Mouse (Mus musculus) ovary, postnatal 10 days (tissue): ENCODE data around the gene Olfr251.
"Not testable (repeated sequence)": the region's sequence is repeated elsewhere in the genome, so short reads cannot be mapped to it uniquely, and the experiment has no call there.

Source experiments
- DNase-seq: peaks from one replicate; pipeline ENCODE4 v3.0.0; 2022; ENCODE audit warnings: low spot score

Olfr251 gene

DNA sequence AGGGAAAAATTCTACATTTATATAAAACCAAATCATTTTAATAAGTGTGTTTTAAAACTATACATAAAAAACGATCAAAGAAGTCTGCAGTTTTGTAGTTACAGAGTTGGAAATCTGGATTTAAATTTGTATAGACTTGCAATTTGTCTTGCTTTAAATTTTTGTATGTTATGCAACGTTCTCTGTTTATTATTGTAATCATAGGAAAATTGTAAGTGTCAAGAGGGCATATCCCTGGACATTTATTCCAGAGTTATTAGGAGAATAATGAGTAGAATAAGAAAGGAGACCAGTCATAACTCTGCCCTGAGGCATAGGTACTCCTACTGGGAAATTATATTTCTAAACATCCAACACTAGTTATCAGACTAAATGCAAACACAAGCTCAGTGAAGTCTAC is at the start of gene Olfr251:
Olfr251 (plus strand) TSS at position 301 of the 400 bp plus-strand sequence.
- DNase-seq = no peak

DNA sequence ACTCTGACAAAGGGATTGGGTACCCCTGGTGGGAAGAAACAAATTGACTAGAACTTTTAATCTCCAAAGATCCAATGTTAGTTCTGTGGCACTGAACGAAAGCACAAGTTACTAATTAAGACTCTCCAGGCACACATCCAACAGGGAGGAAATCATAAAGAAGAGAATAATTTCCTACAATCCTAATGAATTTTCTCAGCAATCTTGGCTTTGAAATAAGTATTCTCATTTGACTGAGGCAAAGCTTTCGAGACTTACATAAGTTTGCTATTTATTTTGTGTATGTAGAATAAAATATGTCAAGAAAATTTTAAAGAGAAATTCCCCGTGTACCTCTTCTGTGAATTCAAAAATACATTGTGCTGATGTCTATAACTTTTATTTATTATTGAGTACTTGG is 48.1 kb upstream of the Olfr251 start, which contains the start of gene Olfr25:
Olfr25 (plus strand) TSS at position 301 of the 400 bp plus-strand sequence.
- no peak for DNase-seq

- no peak for DNase-seq
Measured at GRCm38 (mm10) chr9:38348111-38348510, 28.8 kb upstream of the Olfr251 start, which contains the start of gene Olfr898. Gene Olfr898 (plus strand): TSS chr9:38348411.

DNA sequence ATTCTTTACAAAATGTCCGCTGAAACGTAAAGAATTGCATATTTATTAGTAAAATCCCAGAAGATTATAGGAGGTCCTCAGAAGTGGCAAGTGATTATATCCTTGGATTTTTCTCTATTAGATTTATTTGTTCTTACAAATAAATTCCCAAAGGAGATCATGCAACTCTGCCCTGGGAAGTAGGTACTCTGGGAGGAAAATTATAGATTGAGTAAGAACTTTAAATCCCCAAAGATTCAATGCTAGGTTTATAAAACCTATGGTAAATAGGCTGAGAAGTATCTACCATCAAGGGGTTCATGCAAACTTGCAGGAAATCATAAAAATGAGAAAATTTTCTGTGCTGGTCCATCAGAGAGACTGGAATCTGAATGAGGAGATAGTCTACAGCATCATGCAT is 10.3 kb upstream of the Olfr251 start, which contains the start of gene Olfr250:
Olfr250 (plus strand) TSS at position 301 of the 400 bp plus-strand sequence.
- no peak for DNase-seq

DNA sequence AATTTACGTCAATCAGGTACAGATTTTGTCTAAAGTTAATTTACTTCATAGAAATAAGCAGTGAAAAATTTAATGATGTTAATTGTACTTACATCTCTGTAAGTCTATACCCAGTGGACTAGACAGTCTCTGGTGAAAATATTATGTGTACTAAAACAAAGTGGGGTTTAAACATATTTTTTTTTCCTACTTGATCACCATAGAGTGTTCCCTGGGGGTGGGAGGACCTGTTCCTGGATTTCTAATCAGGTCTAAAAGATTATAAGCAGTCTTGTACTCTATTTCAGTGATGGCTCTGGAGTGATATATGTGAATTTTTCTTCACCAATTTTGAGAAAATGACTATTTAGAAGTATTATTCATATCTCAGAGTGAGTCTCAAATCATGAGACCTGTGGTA is 24.5 kb downstream of the Olfr251 start, which contains the start of gene Olfr147:
Olfr147 (plus strand) TSS at position 301 of the 400 bp plus-strand sequence.
- no peak for DNase-seq

GRCm38 (mm10) chr9:38407502-38407901 is 30.6 kb downstream of the Olfr251 start:
- not testable (repeated sequence) for DNase-seq

- not testable (repeated sequence) for DNase-seq
Measured at GRCm38 (mm10) chr9:38413502-38413901, 36.6 kb downstream of the Olfr251 start.

DNA sequence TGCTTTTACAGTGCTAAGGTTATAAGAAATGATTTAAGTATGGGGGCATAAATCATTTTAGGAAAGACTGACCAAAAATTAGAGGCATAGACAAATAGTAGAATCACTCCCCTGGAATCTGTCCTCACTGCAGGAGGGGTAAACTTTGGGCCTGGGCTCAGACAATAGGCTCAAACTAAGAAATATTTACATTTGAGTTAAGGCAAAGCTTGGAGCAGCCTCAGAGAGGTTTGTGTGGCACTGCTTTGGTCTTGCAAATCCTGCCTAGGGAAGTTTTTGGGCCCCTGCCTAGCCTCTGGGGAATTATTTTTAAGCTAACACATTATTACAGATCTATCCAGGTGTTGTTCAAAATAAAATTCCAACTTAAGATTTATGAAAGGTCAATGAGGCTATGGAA is 46.9 kb downstream of the Olfr251 start:
- no peak for DNase-seq

DNA sequence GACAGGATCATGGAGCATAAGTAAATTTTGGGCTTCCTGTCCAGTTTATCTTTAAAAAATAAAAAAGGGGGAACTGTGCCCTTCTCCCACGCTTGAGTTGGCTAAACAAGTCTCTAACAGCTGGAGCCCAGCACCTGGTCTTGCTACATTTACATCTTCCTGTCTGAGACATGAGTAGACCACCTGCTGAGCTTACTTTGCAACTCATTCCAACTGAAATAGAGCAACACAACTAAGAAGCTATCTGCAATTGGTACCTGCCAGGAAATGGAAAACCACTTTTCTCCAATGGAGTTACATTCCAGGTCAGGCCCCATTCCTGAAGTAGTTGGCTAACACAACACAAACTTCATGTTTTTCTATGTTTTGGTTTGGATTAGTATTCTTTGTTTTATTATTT is 50.1 kb downstream of the Olfr251 start:
- DNase-seq = no peak

DNA sequence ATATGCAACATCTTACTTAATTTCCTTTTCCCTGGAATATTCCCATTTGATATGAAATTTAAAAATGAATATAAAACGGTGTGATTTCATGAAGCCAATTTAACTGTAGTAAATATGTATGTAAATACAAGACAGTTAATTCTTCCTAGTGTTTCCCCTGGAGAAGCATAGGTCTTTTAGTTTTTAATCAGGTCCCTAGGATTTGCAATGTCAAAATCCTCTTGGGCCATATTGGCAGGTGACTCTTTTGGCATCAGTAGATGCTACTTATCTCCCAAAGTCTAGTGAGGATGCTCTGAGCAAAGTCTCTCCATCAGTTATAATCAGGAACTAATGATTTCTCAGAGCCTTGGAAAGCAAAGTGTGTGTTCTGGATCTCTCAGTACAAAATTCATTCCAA is 52.3 kb downstream of the Olfr251 start, which contains the start of gene Olfr901:
Olfr901 (plus strand) TSS at position 301 of the 400 bp plus-strand sequence.
- DNase-seq = no peak
